Mouse (Mus musculus): ENCODE results near the gene Dip2c. TPM values are rescaled to one million over a fixed set of nuclear protein-coding genes. Genes with fewer than 3 reads are reported as not detected.

Gene Dip2c
- total RNA-seq, 1 experiment, result 10.6 TPM

GRCm38 (mm10) chr13:9342696-9343095 is 66.4 kb downstream of the Dip2c start:
- no peaks in the 10 kb centered on the region for H3K36me3 ChIP-seq (ENCODE audit: control insufficient read depth, insufficient read depth, low read length, poor library complexity, severe bottlenecking)
- H3K4me1 ChIP-seq (ENCODE audit: control insufficient read depth in 2 of 2, insufficient read depth in 2 of 2, low read length in 2 of 2, poor library complexity in 1 of 2), result no peaks in the 10 kb centered on the region
- in situ Hi-C loops (cut with MboI; ENCODE audit: low sequenced_read_pairs in 2 of 2, unreplicated experiment in 2 of 2), result no loop called here
- H3K9ac ChIP-seq (ENCODE audit: insufficient read depth, low read depth, low read length, poor library complexity, severe bottlenecking), result no peak overlapping the region
- no peak for DNase-seq (ENCODE audit: low read depth, low spot score)
- H3K4me3 ChIP-seq (ENCODE audit: insufficient read depth in 1 of 2, low read depth in 1 of 2, low read length in 2 of 2, poor library complexity in 1 of 2, severe bottlenecking in 1 of 2), result no peak overlapping the region
- no peaks in the 10 kb centered on the region for H3K9me3 ChIP-seq (ENCODE audit: control insufficient read depth, insufficient read depth, low read depth, low read length)
- H3K27ac ChIP-seq (ENCODE audit: insufficient read depth, low read depth, low read length, poor library complexity, severe bottlenecking), result no peak overlapping the region
- no peak for TF ChIP-seq ZC3H11A (IDR thresholded peaks at IDR 0.05; ENCODE audit: borderline replicate concordance, low read depth, low read length)
- TF ChIP-seq HCFC1 (IDR thresholded peaks at IDR 0.05; ENCODE audit: borderline replicate concordance, insufficient read depth, low read length), result no peak
- TF ChIP-seq CHD2 (IDR thresholded peaks at IDR 0.05; ENCODE audit: low read depth, low read length), result no peak
- TF ChIP-seq MAFK (IDR thresholded peaks at IDR 0.05; ENCODE audit: insufficient read depth, low read depth, low read length), result no peak
- TF ChIP-seq ZNF384 (IDR thresholded peaks at IDR 0.05; ENCODE audit: low read depth, low read length), result no peak

GRCm38 (mm10) chr13:9347448-9347847 is 71.1 kb downstream of the Dip2c start:
- H3K4me1 ChIP-seq (ENCODE audit: control insufficient read depth in 2 of 2, insufficient read depth in 2 of 2, low read length in 2 of 2, poor library complexity in 1 of 2), result no peaks in the 10 kb centered on the region
- H3K9ac ChIP-seq (ENCODE audit: insufficient read depth, low read depth, low read length, poor library complexity, severe bottlenecking), result no peak overlapping the region

GRCm38 (mm10) chr13:9350670-9351069 is 74.3 kb downstream of the Dip2c start:
- in situ Hi-C loops (cut with MboI; ENCODE audit: low sequenced_read_pairs in 2 of 2, unreplicated experiment in 2 of 2), result no loop called here
- Histone ChIP-seq H3K27ac (ENCODE audit: insufficient read depth, low read depth, low read length, poor library complexity, severe bottlenecking) (no peak overlapping the region), H3K9me3 (ENCODE audit: control insufficient read depth, insufficient read depth, low read depth, low read length) (no peaks in the 10 kb centered on the region), H3K9ac (ENCODE audit: insufficient read depth, low read depth, low read length, poor library complexity, severe bottlenecking) (no peak overlapping the region), H3K36me3 (ENCODE audit: control insufficient read depth, insufficient read depth, low read length, poor library complexity, severe bottlenecking) (no peaks in the 10 kb centered on the region), H3K4me3 (ENCODE audit: insufficient read depth in 1 of 2, low read depth in 1 of 2, low read length in 2 of 2, poor library complexity in 1 of 2, severe bottlenecking in 1 of 2) (no peak overlapping the region), H3K4me1 (ENCODE audit: control insufficient read depth in 2 of 2, insufficient read depth in 2 of 2, low read length in 2 of 2, poor library complexity in 1 of 2) (no peaks in the 10 kb centered on the region)
- TF ChIP-seq ZNF384 (IDR thresholded peaks at IDR 0.05; ENCODE audit: low read depth, low read length) (no peak), MAFK (IDR thresholded peaks at IDR 0.05; ENCODE audit: insufficient read depth, low read depth, low read length) (no peak), ZC3H11A (IDR thresholded peaks at IDR 0.05; ENCODE audit: borderline replicate concordance, low read depth, low read length) (no peak), HCFC1 (IDR thresholded peaks at IDR 0.05; ENCODE audit: borderline replicate concordance, insufficient read depth, low read length) (no peak), CHD2 (IDR thresholded peaks at IDR 0.05; ENCODE audit: low read depth, low read length) (no peak)
- no peak for DNase-seq (ENCODE audit: low read depth, low spot score)

More at GRCm38 (mm10) chr13:9347448-9347847, 71.1 kb downstream of the Dip2c start:
- Histone ChIP-seq H3K27ac (ENCODE audit: insufficient read depth, low read depth, low read length, poor library complexity, severe bottlenecking) (no peak overlapping the region), H3K36me3 (ENCODE audit: control insufficient read depth, insufficient read depth, low read length, poor library complexity, severe bottlenecking) (no peaks in the 10 kb centered on the region), H3K4me3 (ENCODE audit: insufficient read depth in 1 of 2, low read depth in 1 of 2, low read length in 2 of 2, poor library complexity in 1 of 2, severe bottlenecking in 1 of 2) (no peak overlapping the region), H3K9me3 (ENCODE audit: control insufficient read depth, insufficient read depth, low read depth, low read length) (no peaks in the 10 kb centered on the region)
- no peak for DNase-seq (ENCODE audit: low read depth, low spot score)
- in situ Hi-C loops (cut with MboI; ENCODE audit: low sequenced_read_pairs in 2 of 2, unreplicated experiment in 2 of 2), result no loop called here
- TF ChIP-seq ZNF384 (IDR thresholded peaks at IDR 0.05; ENCODE audit: low read depth, low read length), result no peak
- peak; percentile 93 for TF ChIP-seq MAFK (IDR thresholded peaks at IDR 0.05; ENCODE audit: insufficient read depth, low read depth, low read length)

- Histone ChIP-seq H3K9ac (ENCODE audit: insufficient read depth, low read depth, low read length, poor library complexity, severe bottlenecking) (no peak overlapping the region), H3K27ac (ENCODE audit: insufficient read depth, low read depth, low read length, poor library complexity, severe bottlenecking) (no peak overlapping the region), H3K9me3 (ENCODE audit: control insufficient read depth, insufficient read depth, low read depth, low read length) (no peaks in the 10 kb centered on the region), H3K4me1 (ENCODE audit: control insufficient read depth in 2 of 2, insufficient read depth in 2 of 2, low read length in 2 of 2, poor library complexity in 1 of 2) (no peaks in the 10 kb centered on the region), H3K4me3 (ENCODE audit: insufficient read depth in 1 of 2, low read depth in 1 of 2, low read length in 2 of 2, poor library complexity in 1 of 2, severe bottlenecking in 1 of 2) (no peak overlapping the region), H3K36me3 (ENCODE audit: control insufficient read depth, insufficient read depth, low read length, poor library complexity, severe bottlenecking) (no peaks in the 10 kb centered on the region)
- TF ChIP-seq ZNF384 (IDR thresholded peaks at IDR 0.05; ENCODE audit: low read depth, low read length), result no peak
- TF ChIP-seq ZC3H11A (IDR thresholded peaks at IDR 0.05; ENCODE audit: borderline replicate concordance, low read depth, low read length), result no peak
- TF ChIP-seq HCFC1 (IDR thresholded peaks at IDR 0.05; ENCODE audit: borderline replicate concordance, insufficient read depth, low read length), result no peak
- TF ChIP-seq MAFK (IDR thresholded peaks at IDR 0.05; ENCODE audit: insufficient read depth, low read depth, low read length), result no peak
- no peak for TF ChIP-seq CHD2 (IDR thresholded peaks at IDR 0.05; ENCODE audit: low read depth, low read length)
- in situ Hi-C loops (cut with MboI; ENCODE audit: low sequenced_read_pairs in 2 of 2, unreplicated experiment in 2 of 2), result no loop called here
- no peak for DNase-seq (ENCODE audit: low read depth, low spot score)
Measured at GRCm38 (mm10) chr13:9353890-9354289, 77.6 kb downstream of the Dip2c start.

- Histone ChIP-seq H3K4me3 (ENCODE audit: insufficient read depth in 1 of 2, low read depth in 1 of 2, low read length in 2 of 2, poor library complexity in 1 of 2, severe bottlenecking in 1 of 2) (no peak overlapping the region), H3K4me1 (ENCODE audit: control insufficient read depth in 2 of 2, insufficient read depth in 2 of 2, low read length in 2 of 2, poor library complexity in 1 of 2) (no peaks in the 10 kb centered on the region), H3K36me3 (ENCODE audit: control insufficient read depth, insufficient read depth, low read length, poor library complexity, severe bottlenecking) (no peaks in the 10 kb centered on the region), H3K9me3 (ENCODE audit: control insufficient read depth, insufficient read depth, low read depth, low read length) (no peaks in the 10 kb centered on the region), H3K9ac (ENCODE audit: insufficient read depth, low read depth, low read length, poor library complexity, severe bottlenecking) (no peak overlapping the region), H3K27ac (ENCODE audit: insufficient read depth, low read depth, low read length, poor library complexity, severe bottlenecking) (no peak overlapping the region)
- DNase-seq (ENCODE audit: low read depth, low spot score), result no peak
- TF ChIP-seq CHD2 (IDR thresholded peaks at IDR 0.05; ENCODE audit: low read depth, low read length), result no peak
- TF ChIP-seq MAFK (IDR thresholded peaks at IDR 0.05; ENCODE audit: insufficient read depth, low read depth, low read length), result no peak
- no peak for TF ChIP-seq ZNF384 (IDR thresholded peaks at IDR 0.05; ENCODE audit: low read depth, low read length)
- no peak for TF ChIP-seq HCFC1 (IDR thresholded peaks at IDR 0.05; ENCODE audit: borderline replicate concordance, insufficient read depth, low read length)
- no peak for TF ChIP-seq ZC3H11A (IDR thresholded peaks at IDR 0.05; ENCODE audit: borderline replicate concordance, low read depth, low read length)
- in situ Hi-C loops (cut with MboI; ENCODE audit: low sequenced_read_pairs in 2 of 2, unreplicated experiment in 2 of 2), result no loop called here
Measured at GRCm38 (mm10) chr13:9355331-9355730, 79.0 kb downstream of the Dip2c start.

Measured in ES-E14 (cell line).